Mouse (Mus musculus) megakaryocyte, embryonic 14.5 days (primary cell): ENCODE measurements around the gene Gm4858.
"Not testable (repeated sequence)": the region's sequence is repeated elsewhere in the genome, so short reads cannot be mapped to it uniquely, and the experiment has no call there.

Source experiments
- FLI1 ChIP-seq: IDR thresholded peaks from 2 replicates; pipeline ENCODE4 v1.6.1; 2012; ENCODE audit warnings: low read length, inconsistent platforms, mixed read lengths
- GATA1 ChIP-seq: IDR thresholded peaks from 3 replicates; pipeline ENCODE4 v1.6.1; 2012; ENCODE audit warnings: mixed read lengths, low read length, inconsistent platforms, borderline replicate concordance

DNA sequence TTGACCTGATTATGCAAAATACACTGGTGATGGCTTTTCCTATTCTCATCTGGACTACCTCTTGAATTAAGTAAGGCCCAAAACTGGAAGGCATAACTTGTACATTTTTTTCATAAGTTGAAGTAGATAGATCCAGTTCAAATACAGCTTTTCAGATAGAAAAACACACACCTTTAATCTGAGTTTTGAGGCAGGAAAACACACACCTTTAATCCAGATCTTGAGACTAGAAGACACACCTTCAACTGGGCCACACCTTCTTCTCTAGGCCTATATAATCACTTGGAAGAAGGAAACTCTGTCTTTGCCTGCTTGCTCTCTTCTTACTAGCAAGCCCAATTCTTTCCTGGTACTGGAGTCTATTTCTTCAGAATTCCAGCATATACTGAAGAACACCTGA, at the start of gene Gm4858:
- TF ChIP-seq GATA1, FLI1: not testable (repeated sequence)
